Mouse (Mus musculus) midbrain, embryonic 12.5 days (tissue): ENCODE data around the gene Aes. TPM values are rescaled to one million over a fixed set of nuclear protein-coding genes. Genes with fewer than 3 reads are reported as not detected.

Experiments
- ATAC-seq: fragments of 200-750 bp; cut with Nextera tagmentation; 2 replicates; pipeline ENCODE4 v1.8.0; 2017; ENCODE audit warnings: low read depth, moderate TSS enrichment, moderate library complexity; ENCODE audit not compliant: low FRiP score
- H3K27ac ChIP-seq: fragments of 300-500 bp; sonication (generic); replicated peaks from 2 replicates; pipeline ENCODE4 v1.5.1; 2016; ENCODE audit warnings: mild to moderate bottlenecking
- H3K27me3 ChIP-seq: fragments of 300-500 bp; sonication (generic); 2 replicates; pipeline ENCODE4 v1.6.1; 2016; ENCODE audit warnings: mild to moderate bottlenecking
- H3K36me3 ChIP-seq: fragments of 300-500 bp; sonication (generic); 2 replicates; pipeline ENCODE4 v1.6.1; 2016
- H3K4me1 ChIP-seq: fragments of 300-500 bp; sonication (generic); 2 replicates; pipeline ENCODE4 v1.6.1; 2016
- H3K4me2 ChIP-seq: fragments of 300-500 bp; sonication (generic); replicated peaks from 2 replicates; pipeline ENCODE4 v1.6.1; 2016; ENCODE audit warnings: mild to moderate bottlenecking, moderate library complexity
- H3K4me3 ChIP-seq: fragments of 300-500 bp; sonication (generic); 2 replicates; pipeline ENCODE4 v1.5.1; 2016; ENCODE audit warnings: mild to moderate bottlenecking
- H3K9ac ChIP-seq: fragments of 300-500 bp; sonication (generic); replicated peaks from 2 replicates; pipeline ENCODE4 v1.6.1; 2016; ENCODE audit warnings: mild to moderate bottlenecking, moderate library complexity
- H3K9me3 ChIP-seq: fragments of 300-500 bp; sonication (generic); 2 replicates; pipeline ENCODE4 v1.6.1; 2016; ENCODE audit warnings: mild to moderate bottlenecking
- WGBS: fragments of 180-500 bp; shearing (Covaris S2); methylation state at CpG from one replicate; pipeline ENCODE4 v1.1.7; 2016; 5-methylcytosine and 5-hydroxymethylcytosine counted together
- polyA plus RNA-seq: library from polyadenylated mRNA; unstranded; fragments of >200 nt; fragmentation: Nextera tagmentation; extraction: Ambion mirVana; gene quantifications from 2 replicates; pipeline ENCODE4 v1.2.1, GENCODE M21; 2016

Aes gene
- polyA plus RNA-seq, 1 experiment from 2014 or later: 524 TPM

DNA sequence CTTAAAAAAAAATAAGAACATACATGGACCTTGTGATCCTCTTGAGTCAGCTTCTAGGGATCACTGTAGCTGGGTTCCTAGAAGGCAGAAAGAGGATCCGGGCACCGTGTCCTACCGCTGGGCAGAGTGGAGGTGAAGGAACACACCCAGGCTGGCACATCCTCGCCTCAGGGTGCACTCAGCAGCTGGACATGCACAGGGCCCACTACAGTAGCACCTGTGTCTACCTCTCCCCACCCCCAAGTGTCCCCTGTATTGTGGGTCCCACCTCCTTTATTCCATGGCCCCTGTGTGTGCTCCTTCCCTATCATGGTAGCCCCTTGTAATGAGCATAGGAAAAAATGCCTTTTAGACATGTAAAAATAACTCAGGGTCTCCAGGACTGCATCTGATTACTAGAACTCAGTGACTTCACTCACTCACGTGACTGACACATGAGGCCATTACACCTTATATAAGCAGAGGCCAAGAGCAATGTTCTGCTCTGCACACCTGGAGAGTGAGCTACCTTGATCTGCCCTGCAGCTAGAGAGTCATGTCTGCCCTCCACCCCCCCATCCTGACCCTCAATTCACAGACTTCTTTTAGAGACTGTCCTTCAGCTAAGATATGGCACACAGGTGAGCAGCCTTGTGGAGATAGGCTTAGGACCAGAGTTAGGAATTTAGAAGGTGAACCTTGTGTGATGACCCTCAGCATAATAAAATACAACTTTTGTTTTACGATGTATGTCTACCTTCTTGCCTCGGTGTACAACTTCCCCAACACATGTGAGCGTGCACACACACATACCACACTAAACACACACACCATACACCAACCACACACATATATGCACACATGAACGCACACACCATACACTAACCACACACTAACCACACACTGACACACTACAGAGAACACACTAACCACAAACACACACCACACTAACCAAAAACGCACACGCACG, 45.0 kb downstream of the Aes start:
- WGBS: 81% methylated on average over 12 of the region's 12 CpGs
- Histone ChIP-seq H3K9me3 (no peaks in the 10 kb centered on the region), H3K9ac (no peak overlapping the region), H3K4me1 (peaks cover 41% of the 10 kb centered on the region), H3K36me3 (peaks cover 4% of the 10 kb centered on the region; the same call in 1 of the 2 replicates), H3K27ac (peak overlapping the region; percentile 93; the same call in 1 of the 2 replicates), H3K27me3 (peaks cover 31% of the 10 kb centered on the region), H3K4me3 (no peak overlapping the region), H3K4me2 (peak overlapping the region; percentile 64; the same call in 1 of the 2 replicates)
- no peak for ATAC-seq

DNA sequence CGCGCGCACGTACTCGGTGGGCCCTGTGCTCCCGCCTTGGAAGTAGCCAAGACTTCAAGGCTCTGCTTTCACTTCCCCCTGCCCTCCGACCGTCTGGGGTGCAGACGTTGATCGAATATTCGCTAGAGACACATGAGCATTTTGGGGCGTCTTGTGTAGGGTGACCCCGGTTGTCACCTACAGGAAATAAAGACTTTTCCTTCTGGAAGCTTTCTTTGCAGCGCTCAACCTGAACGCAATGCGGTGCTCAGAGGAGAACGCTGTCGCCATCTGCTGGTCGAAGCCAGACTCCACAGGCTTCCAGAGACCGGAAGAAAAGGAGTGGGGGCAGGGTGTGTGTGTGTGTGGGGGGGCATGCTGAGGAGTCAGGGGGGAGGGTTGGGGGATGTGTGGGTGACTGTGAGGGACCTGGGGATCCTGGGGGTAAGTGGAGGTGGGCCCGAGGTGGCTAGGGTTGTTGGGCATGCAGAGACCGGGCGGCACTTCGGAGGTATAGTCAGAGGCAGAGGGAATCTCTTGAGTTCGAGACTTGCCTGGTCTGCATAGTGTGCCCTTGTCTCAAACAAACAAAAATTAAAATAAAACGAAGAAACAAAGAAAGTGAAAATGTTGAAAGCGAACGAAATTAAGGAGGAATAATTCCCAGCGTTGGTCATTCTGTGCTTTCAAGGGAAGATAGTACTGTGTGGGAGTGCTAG, 45.8 kb downstream of the Aes start:
- peaks cover 23% of the 10 kb centered on the region for H3K27me3 ChIP-seq
- peaks cover 39% of the 10 kb centered on the region for H3K4me1 ChIP-seq
- no peaks in the 10 kb centered on the region for H3K9me3 ChIP-seq
- peak overlapping the region; percentile 55 for H3K4me3 ChIP-seq
- peak overlapping the region; percentile 93 for H3K27ac ChIP-seq
- WGBS: 20% methylated on average over 29 of the region's 29 CpGs
- H3K9ac ChIP-seq: peak overlapping the region; percentile 52; the same call in 1 of the 2 replicates
- peak overlapping the region; percentile 64 for H3K4me2 ChIP-seq
- peaks cover 4% of the 10 kb centered on the region; the same call in 1 of the 2 replicates for H3K36me3 ChIP-seq
- ATAC-seq: peak; percentile 7; the same call in 1 of the 2 replicates

DNA sequence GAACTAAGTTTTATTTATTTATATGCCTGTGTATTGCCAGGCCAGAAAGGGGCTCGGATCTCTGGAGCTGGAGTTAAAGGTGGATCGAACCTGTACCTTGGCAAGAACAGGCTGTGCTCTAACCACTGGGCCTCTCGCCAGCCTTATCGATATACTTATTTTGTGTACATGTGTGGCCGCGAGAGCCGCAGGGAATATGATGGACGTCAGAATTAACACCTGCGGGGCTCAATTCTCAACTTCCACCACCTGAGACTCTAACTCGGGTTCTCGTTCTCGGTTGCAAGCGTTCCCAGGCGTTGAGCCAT, 46.3 kb downstream of the Aes start:
- WGBS: 3% methylated on average over 14 of the region's 14 CpGs
- peak overlapping the region; percentile 64 for H3K4me2 ChIP-seq
- H3K9me3 ChIP-seq: no peaks in the 10 kb centered on the region
- H3K4me3 ChIP-seq: peak overlapping the region; percentile 55
- H3K27me3 ChIP-seq: peaks cover 19% of the 10 kb centered on the region
- H3K4me1 ChIP-seq: peaks cover 37% of the 10 kb centered on the region
- H3K36me3 ChIP-seq: peaks cover 4% of the 10 kb centered on the region; the same call in 1 of the 2 replicates
- ATAC-seq: peak; percentile 20
- H3K9ac ChIP-seq: peak overlapping the region; percentile 52; the same call in 1 of the 2 replicates
- H3K27ac ChIP-seq: peak overlapping the region; percentile 93

GRCm38 (mm10) chr10:81605974-81606751, 46.9 kb downstream of the Aes start, which contains the start of gene BC025920:
Gene BC025920, plus strand, starts transcription at chr10:81606270.
- H3K27ac ChIP-seq: peak within 1 kb of the TSS; percentile 93
- ATAC-seq: peak; percentile 88
- peak within 1 kb of the TSS; percentile 55 for H3K4me3 ChIP-seq
- H3K4me2 ChIP-seq: peak within 1 kb of the TSS; percentile 89
- H3K9ac ChIP-seq: peak within 1 kb of the TSS; percentile 65
- no peaks in the 10 kb centered on the region for H3K9me3 ChIP-seq
- peaks cover 33% of the 10 kb centered on the region for H3K4me1 ChIP-seq
- H3K36me3 ChIP-seq: peaks cover 4% of the 10 kb centered on the region; the same call in 1 of the 2 replicates
- WGBS: under 1% methylated on average over 39 of the region's 39 CpGs
- H3K27me3 ChIP-seq: peaks cover 16% of the 10 kb centered on the region

DNA sequence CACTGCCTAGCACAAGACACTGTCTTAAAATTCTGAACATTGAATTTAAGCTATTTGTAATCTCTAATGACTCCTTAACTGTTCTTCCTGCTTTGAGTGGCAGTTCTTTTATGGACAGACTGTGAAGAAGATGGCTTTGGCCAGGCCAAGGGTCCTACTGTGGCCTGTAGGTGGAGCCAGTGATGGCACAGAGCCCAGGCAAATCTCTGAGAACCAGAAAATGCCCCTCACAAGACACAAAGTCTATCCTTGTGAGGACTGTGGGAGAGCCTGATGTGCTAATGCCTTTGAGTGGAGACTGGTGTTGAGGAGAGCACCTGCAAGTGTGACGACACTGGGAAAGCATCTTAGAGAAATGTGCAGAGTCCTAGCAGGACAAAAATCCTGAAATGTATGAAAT, 49.0 kb downstream of the Aes start:
- no peaks in the 10 kb centered on the region for H3K9me3 ChIP-seq
- ATAC-seq: no peak
- peaks cover 18% of the 10 kb centered on the region for H3K4me1 ChIP-seq
- H3K9ac ChIP-seq: no peak overlapping the region
- 100% methylated on average over 1 of the region's 1 CpGs for WGBS
- no peak overlapping the region for H3K27ac ChIP-seq
- no peak overlapping the region for H3K4me3 ChIP-seq
- H3K4me2 ChIP-seq: no peak overlapping the region
- H3K36me3 ChIP-seq: peaks cover 4% of the 10 kb centered on the region; the same call in 1 of the 2 replicates
- peaks cover 3% of the 10 kb centered on the region; the same call in 1 of the 2 replicates for H3K27me3 ChIP-seq

GRCm38 (mm10) chr10:81612779-81613178, 53.5 kb downstream of the Aes start:
- Histone ChIP-seq H3K9me3 (no peaks in the 10 kb centered on the region), H3K36me3 (peaks cover 4% of the 10 kb centered on the region; the same call in 1 of the 2 replicates), H3K4me3 (no peak overlapping the region), H3K27ac (no peak overlapping the region), H3K9ac (no peak overlapping the region), H3K27me3 (peaks cover 12% of the 10 kb centered on the region), H3K4me1 (no peaks in the 10 kb centered on the region), H3K4me2 (no peak overlapping the region)
- no peak for ATAC-seq
- 76% methylated on average over 3 of the region's 3 CpGs for WGBS

GRCm38 (mm10) chr10:81615486-81615885, 56.2 kb downstream of the Aes start:
- WGBS: 74% methylated on average over 6 of the region's 6 CpGs
- H3K4me1 ChIP-seq: no peaks in the 10 kb centered on the region
- no peak overlapping the region for H3K9ac ChIP-seq
- no peak overlapping the region for H3K27ac ChIP-seq
- peaks cover 1% of the 10 kb centered on the region; the same call in 1 of the 2 replicates for H3K36me3 ChIP-seq
- no peak overlapping the region for H3K4me2 ChIP-seq
- H3K9me3 ChIP-seq: no peaks in the 10 kb centered on the region
- H3K27me3 ChIP-seq: peaks cover 12% of the 10 kb centered on the region
- no peak overlapping the region for H3K4me3 ChIP-seq
- no peak for ATAC-seq

Other genes with a start within 250 kb of the Aes start
- 58.8 and 60.5 TPM in 2 replicates for gene Cactin, start 238.4 kb upstream of the Aes start, polyA plus RNA-seq
- gene Tbxa2r, start 230.8 kb upstream of the Aes start, polyA plus RNA-seq: 3.7 and 4.4 TPM in 2 replicates
- not detected in 2 replicates for gene Gipc3, start 216.2 kb upstream of the Aes start, polyA plus RNA-seq
- gene Hmg20b, start 209.0 kb upstream of the Aes start, polyA plus RNA-seq: 90.8 and 97.9 TPM in 2 replicates
- 12.0 and 13.7 TPM in 2 replicates for gene Mfsd12, start 202.0 kb upstream of the Aes start, polyA plus RNA-seq
- 0.34 and 0.92 TPM in 2 replicates for gene 4930404N11Rik, start 193.7 kb upstream of the Aes start, polyA plus RNA-seq
- 135 and 139 TPM in 2 replicates for gene Fzr1, start 181.0 kb upstream of the Aes start, polyA plus RNA-seq
- 63.5 and 67.2 TPM in 2 replicates for gene Dohh, start 175.1 kb upstream of the Aes start, polyA plus RNA-seq
- gene Gm48551, start 175.0 kb upstream of the Aes start, polyA plus RNA-seq: 4.2 and 5.5 TPM in 2 replicates
- gene Gm48552, start 170.5 kb upstream of the Aes start, polyA plus RNA-seq: 0.50 and 2.3 TPM in 2 replicates
- 2.1 and 2.8 TPM in 2 replicates for gene Smim24, start 166.4 kb upstream of the Aes start, polyA plus RNA-seq
- gene Nfic, start 103.9 kb upstream of the Aes start, polyA plus RNA-seq: 14.7 and 19.7 TPM in 2 replicates
- 37.1 and 44.4 TPM in 2 replicates for gene Celf5, start 76.8 kb upstream of the Aes start, polyA plus RNA-seq
- 66.9 and 68.3 TPM in 2 replicates for gene Ncln, start 63.1 kb upstream of the Aes start, polyA plus RNA-seq
- 0.41 and 0.77 TPM in 2 replicates for gene S1pr4, start 59.4 kb upstream of the Aes start, polyA plus RNA-seq
- gene Gna15, start 35.3 kb upstream of the Aes start, polyA plus RNA-seq: 0.58 and 1.0 TPM in 2 replicates
- gene Gna11, start 14.3 kb upstream of the Aes start, polyA plus RNA-seq: 70.9 and 72.6 TPM in 2 replicates
- 17.8 and 17.9 TPM in 2 replicates for gene Tle2, start 15.1 kb downstream of the Aes start, polyA plus RNA-seq
- gene Tle6, start 41.6 kb downstream of the Aes start, polyA plus RNA-seq: 2.9 and 5.1 TPM in 2 replicates
- gene BC025920, start 46.8 kb downstream of the Aes start, polyA plus RNA-seq: 2.5 and 2.6 TPM in 2 replicates
- 52.8 and 54.1 TPM in 2 replicates for gene Sirt6, start 68.3 kb downstream of the Aes start, polyA plus RNA-seq
- 6.3 and 7.4 TPM in 2 replicates for gene Ankrd24, start 69.1 kb downstream of the Aes start, polyA plus RNA-seq
- gene Gm10778, start 89.6 kb downstream of the Aes start, polyA plus RNA-seq: 4.8 and 5.1 TPM in 2 replicates
- 18.2 and 21.1 TPM in 2 replicates for gene Zfp433, start 145.3 kb downstream of the Aes start, polyA plus RNA-seq
- 15.4 and 15.8 TPM in 2 replicates for gene Gm3055, start 211.7 kb downstream of the Aes start, polyA plus RNA-seq